Mouse (Mus musculus) CH12.LX (cell line): Measurements from ENCODE around the gene Gab1. TPM values are rescaled to one million over a fixed set of nuclear protein-coding genes. Genes with fewer than 3 reads are reported as not detected.

ENCODE experiments used
- DNase-seq: peaks from one replicate; pipeline ENCODE4 v3.0.0-alpha.2; 2013; ENCODE audit errors: extremely low read depth
- H3K27ac ChIP-seq: 2 replicates; pipeline ENCODE4 v1.5.1; 2012; ENCODE audit warnings: low read depth, mild to moderate bottlenecking, control low read depth, moderate library complexity; ENCODE audit not compliant: insufficient read depth
- H3K27me3 ChIP-seq: replicated peaks from 2 replicates; pipeline ENCODE3; 2012; ENCODE audit warnings: inconsistent platforms
- H3K36me3 ChIP-seq, 2 experiments: replicated peaks in 1 of 2; 2 replicates each; pipeline versions ENCODE3 to v1.6.1; 2012; ENCODE audit warnings: inconsistent platforms in 1 of 2, low read length in 1 of 2, mild to moderate bottlenecking in 1 of 2, mixed read lengths in 1 of 2, moderate library complexity in 1 of 2; ENCODE audit not compliant: control insufficient read depth in 1 of 2, insufficient read depth in 1 of 2
- H3K4me1 ChIP-seq, 2 experiments: 2 replicates each; pipeline ENCODE4 v1.6.1; 2012; ENCODE audit warnings: inconsistent platforms in 1 of 2, moderate library complexity in 1 of 2; ENCODE audit not compliant: insufficient read depth in 2 of 2, control insufficient read depth in 1 of 2
- H3K4me2 ChIP-seq: 2 replicates; pipeline ENCODE4 v1.6.1; 2012; ENCODE audit warnings: low read depth, mild to moderate bottlenecking, control low read depth; ENCODE audit not compliant: poor library complexity, insufficient read depth, severe bottlenecking
- H3K4me3 ChIP-seq, 3 experiments: fragments of 150-350 bp in 1 of 3; sonication (generic) in 1 of 3; replicated peaks in 1 of 3; 2 replicates each; pipeline versions ENCODE3 to v1.5.1; 2011 to 2012; ENCODE audit warnings: low read depth in 2 of 3, low read length in 2 of 3, mild to moderate bottlenecking in 2 of 3, moderate library complexity in 2 of 3, control low read depth in 1 of 3, improper control_type of control experiment in 1 of 3, inconsistent platforms in 1 of 3, mixed read lengths in 1 of 3; ENCODE audit not compliant: poor library complexity in 1 of 3
- H3K79me2 ChIP-seq: replicated peaks from 2 replicates; pipeline ENCODE4 v1.6.1; 2012; ENCODE audit warnings: mild to moderate bottlenecking, moderate library complexity; ENCODE audit not compliant: control insufficient read depth, poor library complexity, insufficient read depth, severe bottlenecking; ENCODE audit errors: extremely low read depth
- H3K9ac ChIP-seq: 2 replicates; pipeline ENCODE4 v1.6.1; 2012; ENCODE audit warnings: low read depth, mild to moderate bottlenecking, control low read depth, moderate library complexity; ENCODE audit not compliant: insufficient read depth
- H3K9me3 ChIP-seq: replicated peaks from 2 replicates; pipeline ENCODE3; 2012; ENCODE audit warnings: low read length, inconsistent platforms, mixed read lengths
- CHD1 ChIP-seq: IDR thresholded peaks from 2 replicates; pipeline ENCODE4 v1.6.1; 2012; ENCODE audit warnings: low read depth, low read length, improper control_type of control experiment, inconsistent platforms
- CHD2 ChIP-seq: IDR thresholded peaks from 2 replicates; pipeline ENCODE4 v1.6.1; 2011; ENCODE audit warnings: low read length, improper control_type of control experiment
- E2F4 ChIP-seq: IDR thresholded peaks from 2 replicates; pipeline ENCODE4 v1.6.1; 2011; ENCODE audit warnings: low read depth, low read length, improper control_type of control experiment; ENCODE audit not compliant: insufficient replicate concordance
- ELF1 ChIP-seq: IDR thresholded peaks from 2 replicates; pipeline ENCODE4 v1.6.1; 2014; ENCODE audit warnings: low read depth, mild to moderate bottlenecking, inconsistent platforms, low read length, improper control_type of control experiment
- EP300 ChIP-seq: IDR thresholded peaks from 2 replicates; pipeline ENCODE4 v1.6.1; 2011; ENCODE audit warnings: low read length, improper control_type of control experiment
- ETS1 ChIP-seq: conservative IDR thresholded peaks from 2 replicates; pipeline ENCODE4 v1.6.1; 2012; ENCODE audit warnings: low read depth, mild to moderate bottlenecking, inconsistent platforms, low read length, improper control_type of control experiment, moderate library complexity
- GABPA ChIP-seq: IDR thresholded peaks from 2 replicates; pipeline ENCODE4 v1.6.1; 2012; ENCODE audit warnings: low read depth, low read length, improper control_type of control experiment, inconsistent platforms; ENCODE audit not compliant: insufficient replicate concordance
- JUN ChIP-seq: IDR thresholded peaks from 2 replicates; pipeline ENCODE4 v1.6.1; 2011; ENCODE audit warnings: low read depth, mild to moderate bottlenecking, low read length, improper control_type of control experiment, moderate library complexity; ENCODE audit not compliant: insufficient read depth
- MAFK ChIP-seq: IDR thresholded peaks from 2 replicates; pipeline ENCODE4 v1.6.1; 2011; ENCODE audit warnings: low read length, improper control_type of control experiment; ENCODE audit not compliant: insufficient replicate concordance
- MAX ChIP-seq: IDR thresholded peaks from 2 replicates; pipeline ENCODE4 v1.6.1; 2011; ENCODE audit warnings: low read length, improper control_type of control experiment
- MXI1 ChIP-seq: IDR thresholded peaks from 2 replicates; pipeline ENCODE4 v1.6.1; 2011; ENCODE audit warnings: mild to moderate bottlenecking, low read depth, low read length, improper control_type of control experiment
- NRF1 ChIP-seq: IDR thresholded peaks from 2 replicates; pipeline ENCODE4 v1.6.1; 2014; ENCODE audit warnings: low read depth, mild to moderate bottlenecking, inconsistent platforms, low read length, improper control_type of control experiment, moderate library complexity
- POLR2AphosphoS2 ChIP-seq: IDR thresholded peaks from 2 replicates; pipeline ENCODE4 v1.6.1; 2011; ENCODE audit warnings: low read depth, low read length, improper control_type of control experiment
- RAD21 ChIP-seq: IDR thresholded peaks from 2 replicates; pipeline ENCODE4 v1.6.1; 2011; ENCODE audit warnings: low read depth, mild to moderate bottlenecking, low read length, improper control_type of control experiment, moderate library complexity
- SIN3A ChIP-seq: IDR thresholded peaks from 2 replicates; pipeline ENCODE4 v1.6.1; 2012; ENCODE audit warnings: low read length, improper control_type of control experiment, inconsistent platforms
- UBTF ChIP-seq: IDR thresholded peaks from 2 replicates; pipeline ENCODE4 v1.6.1; 2012; ENCODE audit warnings: low read depth, mild to moderate bottlenecking, inconsistent platforms, low read length, improper control_type of control experiment, moderate library complexity
- USF1 ChIP-seq: IDR thresholded peaks from 2 replicates; pipeline ENCODE4 v1.6.1; 2014; ENCODE audit warnings: low read depth, mild to moderate bottlenecking, inconsistent platforms, low read length, improper control_type of control experiment
- ZKSCAN1 ChIP-seq: IDR thresholded peaks from 2 replicates; pipeline ENCODE4 v1.6.1; 2012; ENCODE audit warnings: low read depth, inconsistent platforms, low read length, improper control_type of control experiment, borderline replicate concordance
- dilution Hi-C: fragments of 300-500 bp; cut with MboI; formaldehyde crosslinking; loops from 2 replicates; pipeline ENCODE4 v1.14.3; 2020; ENCODE audit warnings: low sequenced_read_pairs; ENCODE audit not compliant: extremely low pct_unique_long_range_greater_than_20kb, extremely low pct_ligation_motif_present
- in situ Hi-C: fragments of 300-500 bp; cut with MboI; formaldehyde crosslinking; loops from 3 replicates; pipeline ENCODE4 v1.14.3; 2019; ENCODE audit warnings: low sequenced_read_pairs, low pct_ligation_motif_present, low pct_unique_long_range_greater_than_20kb, mixed read lengths
- polyA plus RNA-seq: library from polyadenylated mRNA; unstranded; fragments of >175 nt; gene quantifications from 2 replicates; pipeline ENCODE4 v1.2.1, GENCODE M21; 2012; ENCODE audit warnings: low read depth; ENCODE audit not compliant: insufficient read length
- total RNA-seq, 2 experiments: library from RNA; depleted of rRNA; stranded (reverse); fragments of 300-350 nt in 1 of 2; fragments of >200 nt in 1 of 2; gene quantifications; 2 replicates each; pipeline ENCODE4 v1.2.3; 2012 to 2014

Gab1 gene
- total and polyA plus RNA-seq, 3 experiments = 0.08 TPM; not detected in 2

GRCm38 (mm10) chr8:80851648-80852047 lies 28.7 kb downstream of the Gab1 start:
- DNase-seq = no peak
- peaks cover 15 to 23% of the 10 kb centered on the region in 2 experiments for H3K4me1 ChIP-seq
- H3K36me3 ChIP-seq = no peaks in the 10 kb centered on the region
- H3K9ac ChIP-seq = 0 out of 2 replicates have a peak overlapping the region, but pooled peaks have one; percentile 11
- H3K4me3 ChIP-seq = no peak overlapping the region
- in situ Hi-C loops (no loop called here), dilution Hi-C loops (no loop called here)
- no peak for TF ChIP-seq SIN3A
- TF ChIP-seq NRF1 = no peak
- no peak for TF ChIP-seq POLR2AphosphoS2
- TF ChIP-seq MAFK = no peak
- TF ChIP-seq RAD21 = no peak
- no peak for TF ChIP-seq ZKSCAN1
- no peak for TF ChIP-seq ELF1
- no peak for TF ChIP-seq MXI1
- TF ChIP-seq GABPA = no peak
- TF ChIP-seq CHD2 = no peak
- TF ChIP-seq JUN = no peak
- no peak for TF ChIP-seq UBTF
- no peak for TF ChIP-seq ETS1
- TF ChIP-seq MAX = no peak
- TF ChIP-seq CHD1 = no peak
- no peak overlapping the region; the same call in 1 of the 2 replicates for H3K27ac ChIP-seq
- H3K79me2 ChIP-seq = no peaks in the 10 kb centered on the region
- no peak overlapping the region for H3K4me2 ChIP-seq
- H3K27me3 ChIP-seq = no peaks in the 10 kb centered on the region
- H3K9me3 ChIP-seq = no peaks in the 10 kb centered on the region

- in situ Hi-C loops (no loop called here), dilution Hi-C loops (no loop called here)
- Histone ChIP-seq H3K4me3 (no peak overlapping the region), H3K9me3 (no peaks in the 10 kb centered on the region), H3K4me1 (peaks cover 15 to 23% of the 10 kb centered on the region in 2 experiments), H3K9ac (no peak overlapping the region), H3K27me3 (no peaks in the 10 kb centered on the region), H3K79me2 (no peaks in the 10 kb centered on the region), H3K27ac (no peak overlapping the region), H3K36me3 (no peaks in the 10 kb centered on the region), H3K4me2 (no peak overlapping the region)
- DNase-seq = no peak
- TF ChIP-seq USF1 = no peak
- TF ChIP-seq EP300 = no peak
- no peak for TF ChIP-seq E2F4
- TF ChIP-seq MAFK = peak; percentile 91
Observed at GRCm38 (mm10) chr8:80850013-80850412, 30.3 kb downstream of the Gab1 start.
